Mouse (Mus musculus) monocyte, adult 2 months (primary cell): ENCODE results near the gene Tjp3.

Experiments used
- DNase-seq, 2 experiments: peaks; one replicate each; pipeline ENCODE4 v3.0.0; 2022; ENCODE audit warnings: low spot score in 2 of 2, low read depth in 1 of 2

Gene Tjp3

GRCm38 (mm10) chr10:81291511-81292104 is at the start of gene Tjp3:
Tjp3 (minus strand) TSS chr10:81291581.
- peak in 1 of 2 experiments; percentile 55 for DNase-seq

DNA sequence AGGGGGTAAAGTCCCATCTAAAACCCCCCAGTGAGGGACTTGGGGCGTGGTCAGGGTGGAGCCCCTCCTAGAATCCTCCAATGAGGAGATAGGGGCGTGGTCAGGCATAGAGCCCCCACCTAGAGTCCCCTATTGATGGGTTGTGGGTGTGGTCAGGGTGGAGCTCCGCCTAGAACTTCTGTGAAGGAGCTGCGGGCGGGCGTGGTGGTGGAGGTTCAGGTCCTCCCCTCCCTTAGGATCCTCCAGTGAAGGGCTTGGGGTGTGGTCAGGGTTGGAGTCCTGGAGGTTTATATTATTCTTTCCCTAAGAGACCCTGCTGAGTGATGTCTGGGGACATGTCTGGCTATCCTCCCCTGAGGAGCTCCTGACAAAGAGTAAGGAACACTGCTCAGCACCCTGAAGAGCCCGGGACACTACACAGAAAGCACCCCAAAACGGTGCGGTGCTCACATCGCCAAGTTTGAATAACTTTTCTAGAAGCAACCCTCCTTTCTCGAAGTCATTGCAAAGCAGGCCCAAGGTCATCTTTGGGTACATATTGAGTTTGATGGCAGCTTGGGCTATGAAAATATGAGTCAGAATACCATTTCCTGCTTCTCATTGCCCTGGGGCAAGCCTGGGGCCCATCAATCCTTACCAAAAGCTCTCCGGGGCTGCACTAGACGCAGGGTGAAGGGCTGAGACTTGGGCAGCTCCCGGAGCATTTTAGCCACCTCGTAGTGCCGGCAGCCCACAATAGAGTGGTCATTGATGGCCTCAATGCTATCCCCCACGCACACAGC is 49.4 kb upstream of the Tjp3 start:
- no peak for DNase-seq

DNA sequence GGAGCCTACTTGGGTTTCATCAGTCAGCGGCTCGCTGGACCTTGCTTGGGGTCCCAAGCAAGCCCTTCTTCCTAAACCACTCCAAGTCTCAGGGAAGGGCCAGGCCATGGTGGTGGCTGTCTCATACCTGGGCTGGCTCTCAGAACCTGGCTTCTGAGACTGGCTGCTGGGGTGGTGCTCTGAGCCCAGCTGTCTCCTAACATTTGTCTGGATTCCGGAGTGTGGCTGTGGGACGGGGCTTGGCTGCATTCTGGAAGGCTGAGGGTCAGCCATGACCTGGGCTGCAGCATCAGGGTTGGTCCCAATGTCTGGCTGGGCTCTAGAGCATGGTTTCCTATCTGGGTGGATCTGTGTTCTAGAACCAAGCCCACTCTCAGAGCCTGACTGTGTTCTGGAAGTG is 45.2 kb upstream of the Tjp3 start:
- no peak for DNase-seq

GRCm38 (mm10) chr10:81335393-81336340 is 44.3 kb upstream of the Tjp3 start:
- DNase-seq, result no peak

- no peak for DNase-seq
Measured at GRCm38 (mm10) chr10:81334324-81334723, 42.9 kb upstream of the Tjp3 start.

- no peak for DNase-seq
Measured at GRCm38 (mm10) chr10:81332277-81332676, 40.9 kb upstream of the Tjp3 start.

- DNase-seq, result no peak
Measured at GRCm38 (mm10) chr10:81330007-81330406, 38.6 kb upstream of the Tjp3 start.

GRCm38 (mm10) chr10:81329194-81329975 is 38.0 kb upstream of the Tjp3 start:
- DNase-seq, result no peak

- DNase-seq, result no peak
Measured at GRCm38 (mm10) chr10:81328386-81328785, 37.0 kb upstream of the Tjp3 start, which contains the start of gene Tbxa2r. Tbxa2r (plus strand) TSS chr10:81328731.

DNA sequence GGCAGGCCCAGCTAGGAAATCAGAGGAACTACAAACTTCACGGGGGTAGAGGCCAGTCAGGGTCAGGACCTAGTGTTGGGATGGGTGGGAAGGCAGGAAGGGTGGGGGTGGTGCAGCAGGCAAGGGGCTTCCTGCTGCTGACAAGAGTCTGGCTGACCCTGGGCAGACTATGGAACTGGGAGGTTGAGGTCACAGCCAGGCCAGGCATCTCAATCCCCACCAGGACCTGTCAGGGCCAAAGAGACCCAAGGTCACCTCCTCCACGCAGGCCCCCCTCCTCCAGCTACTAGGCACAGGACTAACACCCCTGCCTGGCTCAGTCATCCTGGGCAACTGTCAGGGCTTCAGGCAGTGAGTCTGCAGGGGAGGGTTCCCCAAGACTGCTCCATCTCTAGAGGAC is 36.6 kb upstream of the Tjp3 start:
- DNase-seq, result no peak

DNA sequence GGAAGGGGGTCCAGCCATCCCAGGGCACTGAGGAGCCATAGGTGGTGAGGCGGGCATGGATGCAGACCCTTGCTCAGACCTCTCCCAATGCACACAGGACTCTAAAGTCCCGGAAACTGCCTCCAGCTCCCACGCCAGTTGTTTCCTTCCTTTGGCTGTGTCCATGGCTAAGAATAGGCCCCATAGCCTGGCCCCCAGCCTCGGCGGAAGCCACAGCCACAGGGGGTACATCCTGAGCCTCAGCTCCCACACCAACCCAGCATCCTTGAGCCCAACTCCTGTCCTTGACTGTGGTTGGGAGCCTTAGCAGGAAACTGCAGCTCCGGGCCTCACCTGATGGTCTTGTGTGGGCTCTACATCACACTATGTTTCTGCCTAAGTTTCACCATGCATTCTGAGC is 35.5 kb upstream of the Tjp3 start:
- DNase-seq, result no peak

- DNase-seq, result no peak
Measured at GRCm38 (mm10) chr10:81325781-81326180, 34.4 kb upstream of the Tjp3 start.

- DNase-seq, result no peak
Measured at GRCm38 (mm10) chr10:81325176-81325575, 33.8 kb upstream of the Tjp3 start.

GRCm38 (mm10) chr10:81323791-81324530 is 32.6 kb upstream of the Tjp3 start:
- no peak for DNase-seq

- DNase-seq, result no peak
Measured at GRCm38 (mm10) chr10:81323141-81323775, 31.9 kb upstream of the Tjp3 start.

GRCm38 (mm10) chr10:81322444-81322843 is 31.1 kb upstream of the Tjp3 start:
- no peak for DNase-seq

DNA sequence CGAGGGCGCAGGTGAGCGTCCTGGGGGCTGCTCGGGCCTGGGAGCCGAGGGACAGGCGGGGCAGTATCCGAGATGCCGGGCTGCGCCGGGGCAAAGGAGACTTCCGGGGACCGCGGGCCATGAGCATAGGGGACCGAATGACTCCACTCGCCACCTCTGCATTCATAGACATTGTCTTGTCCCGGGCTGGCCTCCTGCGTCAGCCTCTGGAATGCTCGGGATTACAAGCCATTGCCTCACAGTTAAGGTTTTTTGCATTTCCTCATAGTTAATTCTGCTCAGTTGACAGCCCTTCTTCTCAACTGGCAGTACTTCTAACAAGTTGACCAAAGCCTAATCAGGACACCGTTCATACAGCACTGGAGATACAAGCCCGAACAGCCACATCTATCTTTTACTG is 30.1 kb upstream of the Tjp3 start:
- DNase-seq, result no peak

DNA sequence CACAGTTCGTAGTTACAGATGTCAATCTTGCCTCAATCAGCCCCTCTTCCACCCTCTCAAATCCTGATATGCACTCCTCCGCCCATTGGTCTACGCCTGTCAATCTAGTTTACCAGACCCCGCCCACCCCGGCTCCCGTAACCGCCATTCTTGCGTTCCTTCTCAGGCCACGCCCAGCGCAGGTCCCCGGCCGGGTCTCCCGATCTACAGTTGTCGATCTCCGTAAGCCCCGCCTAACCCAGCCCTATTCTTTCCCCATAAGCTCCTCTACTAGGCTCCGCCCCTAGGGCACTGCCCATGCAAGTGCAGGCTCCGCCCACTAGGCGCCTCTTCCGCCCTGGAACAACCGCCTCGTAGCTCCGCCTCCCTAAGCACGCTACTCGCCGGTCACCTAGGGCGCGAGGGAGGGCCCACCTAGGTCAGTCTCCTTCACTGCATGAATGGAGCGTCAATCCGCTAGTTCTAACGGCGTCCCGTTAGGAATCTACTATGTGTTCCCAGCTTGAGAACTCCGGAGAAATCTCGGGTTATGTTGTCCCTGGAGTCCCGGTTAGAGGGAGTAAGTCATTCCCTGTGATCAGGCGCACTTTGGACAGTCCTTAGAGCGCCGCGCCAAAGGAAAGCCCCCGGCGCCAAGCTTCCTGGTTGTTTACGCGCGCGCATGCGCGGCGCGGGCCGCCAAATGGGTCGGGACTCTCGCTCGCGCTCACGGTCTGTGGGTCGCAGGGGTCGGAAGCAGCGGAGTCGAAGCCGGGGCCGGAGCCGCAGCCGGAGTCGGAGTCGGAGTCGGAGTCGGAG is 29.4 kb upstream of the Tjp3 start, which contains the start of gene Cactin:
Gene Cactin (plus strand): TSS at position 554 of the 798 bp plus-strand sequence.
- DNase-seq, result peak; percentile 97 to 99
